Mouse (Mus musculus) embryonic facial prominence, embryonic 13.5 days (tissue): ENCODE results near the gene Exoc6b. TPM values are rescaled to one million over a fixed set of nuclear protein-coding genes. Genes with fewer than 3 reads are reported as not detected.

Experiments
- ATAC-seq: fragments of 200-750 bp; cut with Nextera tagmentation; 2 replicates; pipeline ENCODE4 v1.8.0; 2017; ENCODE audit warnings: low read depth; ENCODE audit not compliant: insufficient number of reproducible peaks, insufficient read depth, low FRiP score, low TSS enrichment
- H3K27ac ChIP-seq: fragments of 300-500 bp; sonication (generic); 2 replicates; pipeline ENCODE4 v1.5.1; 2015; ENCODE audit warnings: moderate library complexity, mild to moderate bottlenecking, inconsistent platforms
- H3K27me3 ChIP-seq: fragments of 300-500 bp; sonication (generic); 2 replicates; pipeline ENCODE4 v1.6.1; 2015; ENCODE audit warnings: mild to moderate bottlenecking, inconsistent platforms
- H3K36me3 ChIP-seq: fragments of 300-500 bp; sonication (generic); 2 replicates; pipeline ENCODE4 v1.6.1; 2015; ENCODE audit warnings: mild to moderate bottlenecking, inconsistent platforms
- H3K4me1 ChIP-seq: fragments of 300-500 bp; sonication (generic); 2 replicates; pipeline ENCODE4 v1.6.1; 2015; ENCODE audit warnings: inconsistent platforms
- H3K4me2 ChIP-seq: fragments of 300-500 bp; sonication (generic); 2 replicates; pipeline ENCODE4 v1.6.1; 2015; ENCODE audit warnings: moderate library complexity, mild to moderate bottlenecking, inconsistent platforms
- H3K4me3 ChIP-seq: fragments of 300-500 bp; sonication (generic); 2 replicates; pipeline ENCODE4 v1.5.1; 2015; ENCODE audit warnings: mild to moderate bottlenecking, inconsistent platforms
- H3K9ac ChIP-seq: fragments of 300-500 bp; sonication (generic); 2 replicates; pipeline ENCODE4 v1.6.1; 2015; ENCODE audit warnings: mild to moderate bottlenecking, inconsistent platforms
- H3K9me3 ChIP-seq: fragments of 300-500 bp; sonication (generic); 2 replicates; pipeline ENCODE4 v1.6.1; 2016; ENCODE audit warnings: inconsistent platforms
- WGBS: fragments of 180-500 bp; shearing (Covaris S2); methylation state at CpG from one replicate; pipeline ENCODE4 v1.1.7; 2015; ENCODE audit warnings: mixed read lengths; 5-methylcytosine and 5-hydroxymethylcytosine counted together
- polyA plus RNA-seq: library from polyadenylated mRNA; unstranded; fragments of >200 nt; fragmentation: Nextera tagmentation; extraction: Ambion mirVana; gene quantifications from 2 replicates; pipeline ENCODE4 v1.2.1, GENCODE M21; 2015

Exoc6b gene
- polyA plus RNA-seq, 1 experiment from 2014 or later, result 40.9 TPM

- Histone ChIP-seq H3K4me3 (no peak overlapping the region), H3K4me1 (no peaks in the 10 kb centered on the region), H3K27me3 (no peaks in the 10 kb centered on the region), H3K9ac (no peak overlapping the region), H3K36me3 (no peaks in the 10 kb centered on the region), H3K9me3 (no peaks in the 10 kb centered on the region), H3K27ac (no peak overlapping the region), H3K4me2 (no peak overlapping the region)
- no peak for ATAC-seq
Observed at GRCm38 (mm10) chr6:84752806-84753420, 316.4 kb downstream of the Exoc6b start.

GRCm38 (mm10) chr6:84751409-84751808 is 317.9 kb downstream of the Exoc6b start:
- no peaks in the 10 kb centered on the region for H3K4me1 ChIP-seq
- H3K4me3 ChIP-seq, result no peak overlapping the region
- H3K27me3 ChIP-seq, result no peaks in the 10 kb centered on the region
- no peak for ATAC-seq
- no peak overlapping the region for H3K4me2 ChIP-seq
- no peaks in the 10 kb centered on the region for H3K36me3 ChIP-seq
- no peak overlapping the region for H3K27ac ChIP-seq
- H3K9me3 ChIP-seq, result no peaks in the 10 kb centered on the region
- H3K9ac ChIP-seq, result no peak overlapping the region
- WGBS, result 83% methylated on average over 2 of the region's 2 CpGs

GRCm38 (mm10) chr6:84746847-84747395 is 322.4 kb downstream of the Exoc6b start:
- ATAC-seq, result no peak
- WGBS, result 45% methylated on average over 10 of the region's 10 CpGs
- Histone ChIP-seq H3K4me2 (no peak overlapping the region), H3K4me3 (no peak overlapping the region), H3K27ac (no peak overlapping the region), H3K4me1 (peaks cover 5% of the 10 kb centered on the region; the same call in 1 of the 2 replicates), H3K9me3 (no peaks in the 10 kb centered on the region), H3K27me3 (no peaks in the 10 kb centered on the region), H3K36me3 (no peaks in the 10 kb centered on the region), H3K9ac (no peak overlapping the region)

- Histone ChIP-seq H3K4me3 (no peak overlapping the region), H3K27ac (no peak overlapping the region), H3K36me3 (no peaks in the 10 kb centered on the region), H3K9me3 (no peaks in the 10 kb centered on the region), H3K4me1 (peaks cover 5% of the 10 kb centered on the region; the same call in 1 of the 2 replicates), H3K27me3 (no peaks in the 10 kb centered on the region), H3K9ac (no peak overlapping the region), H3K4me2 (no peak overlapping the region)
- WGBS, result 84% methylated on average over 5 of the region's 5 CpGs
- no peak for ATAC-seq
Observed at GRCm38 (mm10) chr6:84746193-84746846, 323.0 kb downstream of the Exoc6b start.

GRCm38 (mm10) chr6:84745570-84745969 is 323.7 kb downstream of the Exoc6b start:
- Histone ChIP-seq H3K27me3 (no peaks in the 10 kb centered on the region), H3K4me3 (no peak overlapping the region), H3K4me2 (no peak overlapping the region), H3K36me3 (no peaks in the 10 kb centered on the region), H3K4me1 (peaks cover 5% of the 10 kb centered on the region; the same call in 1 of the 2 replicates), H3K9ac (no peak overlapping the region), H3K9me3 (no peaks in the 10 kb centered on the region), H3K27ac (no peak overlapping the region)
- 91% methylated on average over 7 of the region's 7 CpGs for WGBS
- no peak for ATAC-seq

GRCm38 (mm10) chr6:84742227-84742626 is 327.1 kb downstream of the Exoc6b start:
- no peak overlapping the region for H3K27ac ChIP-seq
- no peak overlapping the region for H3K4me3 ChIP-seq
- no peak overlapping the region for H3K4me2 ChIP-seq
- no peaks in the 10 kb centered on the region for H3K27me3 ChIP-seq
- 87% methylated on average over 3 of the region's 3 CpGs for WGBS
- no peaks in the 10 kb centered on the region for H3K9me3 ChIP-seq
- H3K9ac ChIP-seq, result no peak overlapping the region
- H3K4me1 ChIP-seq, result peaks cover 5% of the 10 kb centered on the region; the same call in 1 of the 2 replicates
- H3K36me3 ChIP-seq, result no peaks in the 10 kb centered on the region
- ATAC-seq, result no peak

- H3K36me3 ChIP-seq, result no peaks in the 10 kb centered on the region
- 0 out of 2 replicates have a peak, but pooled peaks cover 4% of the 10 kb centered on the region for H3K4me1 ChIP-seq
- H3K9ac ChIP-seq, result no peak overlapping the region
- ATAC-seq, result no peak
- H3K27me3 ChIP-seq, result no peaks in the 10 kb centered on the region
- H3K4me3 ChIP-seq, result no peak overlapping the region
- 46% methylated on average over 3 of the region's 3 CpGs for WGBS
- H3K4me2 ChIP-seq, result no peak overlapping the region
- no peaks in the 10 kb centered on the region for H3K9me3 ChIP-seq
- H3K27ac ChIP-seq, result no peak overlapping the region
Observed at GRCm38 (mm10) chr6:84736942-84737341, 332.4 kb downstream of the Exoc6b start.

GRCm38 (mm10) chr6:84726876-84727275 is 342.4 kb downstream of the Exoc6b start:
- no peak overlapping the region for H3K27ac ChIP-seq
- H3K4me3 ChIP-seq, result no peak overlapping the region
- H3K4me1 ChIP-seq, result no peaks in the 10 kb centered on the region
- H3K9ac ChIP-seq, result no peak overlapping the region
- peaks cover 6% of the 10 kb centered on the region for H3K9me3 ChIP-seq
- H3K4me2 ChIP-seq, result no peak overlapping the region
- no peaks in the 10 kb centered on the region for H3K36me3 ChIP-seq
- no peaks in the 10 kb centered on the region for H3K27me3 ChIP-seq
- no peak for ATAC-seq

GRCm38 (mm10) chr6:84713171-84713570 is 356.1 kb downstream of the Exoc6b start:
- no peak overlapping the region for H3K9ac ChIP-seq
- no peaks in the 10 kb centered on the region for H3K27me3 ChIP-seq
- ATAC-seq, result no peak
- no peak overlapping the region for H3K4me2 ChIP-seq
- H3K27ac ChIP-seq, result no peak overlapping the region
- WGBS, result 93% methylated on average over 11 of the region's 11 CpGs
- peaks cover 20% of the 10 kb centered on the region for H3K4me1 ChIP-seq
- H3K4me3 ChIP-seq, result no peak overlapping the region
- no peaks in the 10 kb centered on the region for H3K9me3 ChIP-seq
- H3K36me3 ChIP-seq, result no peaks in the 10 kb centered on the region

- Histone ChIP-seq H3K9ac (no peak overlapping the region), H3K4me2 (peak overlapping the region; percentile 14; the same call in 1 of the 2 replicates), H3K4me3 (no peak overlapping the region), H3K27me3 (no peaks in the 10 kb centered on the region), H3K36me3 (no peaks in the 10 kb centered on the region), H3K9me3 (no peaks in the 10 kb centered on the region), H3K27ac (no peak overlapping the region), H3K4me1 (peaks cover 20% of the 10 kb centered on the region)
- WGBS, result 46% methylated on average over 6 of the region's 6 CpGs
- ATAC-seq, result no peak
Observed at GRCm38 (mm10) chr6:84710831-84711230, 358.5 kb downstream of the Exoc6b start.

- no peaks in the 10 kb centered on the region for H3K9me3 ChIP-seq
- ATAC-seq, result no peak
- no peak overlapping the region for H3K4me3 ChIP-seq
- H3K27me3 ChIP-seq, result no peaks in the 10 kb centered on the region
- 62% methylated on average over 4 of the region's 4 CpGs for WGBS
- H3K27ac ChIP-seq, result no peak overlapping the region
- H3K9ac ChIP-seq, result no peak overlapping the region
- H3K4me2 ChIP-seq, result no peak overlapping the region
- no peaks in the 10 kb centered on the region for H3K36me3 ChIP-seq
- H3K4me1 ChIP-seq, result peaks cover 20% of the 10 kb centered on the region
Observed at GRCm38 (mm10) chr6:84708631-84709030, 360.7 kb downstream of the Exoc6b start.

- no peaks in the 10 kb centered on the region for H3K36me3 ChIP-seq
- no peak overlapping the region for H3K27ac ChIP-seq
- H3K4me1 ChIP-seq, result peaks cover 16% of the 10 kb centered on the region; the same call in 1 of the 2 replicates
- H3K4me3 ChIP-seq, result no peak overlapping the region
- WGBS, result 88% methylated on average over 5 of the region's 5 CpGs
- H3K9ac ChIP-seq, result no peak overlapping the region
- no peaks in the 10 kb centered on the region for H3K9me3 ChIP-seq
- H3K27me3 ChIP-seq, result no peaks in the 10 kb centered on the region
- H3K4me2 ChIP-seq, result no peak overlapping the region
- ATAC-seq, result no peak
Observed at GRCm38 (mm10) chr6:84699579-84699978, 369.7 kb downstream of the Exoc6b start.
